Mouse (Mus musculus) liver, embryonic 14.5 days (tissue): ENCODE results near the gene Selenbp2.
A peak's percentile ranks its signal among the peaks of the same experiment; 100 is the strongest.

Experiments
- CTCF ChIP-seq: IDR thresholded peaks from 2 replicates; pipeline ENCODE4 v1.5.1; 2016; ENCODE audit warnings: antibody characterized with exemption, low read depth, control low read depth
- EP300 ChIP-seq: IDR thresholded peaks from 2 replicates; pipeline ENCODE4 v1.6.1; 2016; ENCODE audit warnings: antibody characterized with exemption, low read depth

DNA sequence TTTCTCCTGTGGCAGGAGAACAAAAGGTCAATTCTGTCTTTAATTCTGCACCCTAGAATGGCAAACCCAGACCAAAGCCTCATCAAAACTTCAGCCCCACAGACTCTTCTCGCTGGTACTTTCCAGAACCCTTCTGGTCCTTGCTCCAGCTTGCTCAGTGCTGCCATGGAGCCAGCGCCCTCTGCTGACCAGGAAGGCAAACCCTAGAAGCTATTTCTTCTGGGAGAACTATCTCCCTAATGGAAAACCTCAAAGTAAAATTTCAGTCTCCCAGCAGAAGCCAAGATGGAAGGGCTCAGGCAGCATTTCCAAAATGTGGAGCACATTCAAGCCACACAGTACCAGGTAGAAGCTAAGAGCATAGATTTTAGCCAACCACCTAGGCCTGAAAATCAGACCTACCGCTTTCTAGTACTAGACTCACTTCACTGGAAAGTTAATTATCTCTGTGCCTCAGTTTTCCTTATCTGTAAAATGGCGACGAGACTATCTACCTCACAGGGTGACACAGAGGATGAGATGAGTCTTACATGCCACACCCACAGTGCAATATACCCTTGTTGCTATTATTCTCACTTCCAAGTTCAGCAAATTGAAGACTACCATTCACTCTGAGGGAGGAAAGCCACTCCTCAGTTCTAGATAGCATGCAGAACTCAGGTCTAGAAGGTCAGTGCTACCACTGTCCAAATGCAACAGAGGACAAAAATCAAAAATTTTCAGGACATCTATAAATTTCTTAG, 28.1 kb upstream of the Selenbp2 start:
- TF ChIP-seq CTCF (peak; percentile 47), EP300 (peak; percentile 36; the same call in 1 of the 2 replicates)
